Mouse (Mus musculus) CH12.LX (cell line): Measurements from ENCODE around the gene Magohb.

ENCODE experiments used
- CHD1 ChIP-seq: IDR thresholded peaks from 2 replicates; pipeline ENCODE4 v1.6.1; 2012; ENCODE audit warnings: low read depth, low read length, improper control_type of control experiment, inconsistent platforms
- CHD2 ChIP-seq: IDR thresholded peaks from 2 replicates; pipeline ENCODE4 v1.6.1; 2011; ENCODE audit warnings: low read length, improper control_type of control experiment
- CTCF ChIP-seq, 2 experiments: IDR thresholded peaks in 1 of 2; conservative IDR thresholded peaks in 1 of 2; 2 replicates each; pipeline ENCODE4 v1.5.1; 2011 to 2012; ENCODE audit warnings: low read depth in 2 of 2, low read length in 2 of 2, improper control_type of control experiment in 1 of 2, inconsistent platforms in 1 of 2, mild to moderate bottlenecking in 1 of 2, moderate library complexity in 1 of 2
- EP300 ChIP-seq: IDR thresholded peaks from 2 replicates; pipeline ENCODE4 v1.6.1; 2011; ENCODE audit warnings: low read length, improper control_type of control experiment
- HCFC1 ChIP-seq: IDR thresholded peaks from 2 replicates; pipeline ENCODE4 v1.6.1; 2012; ENCODE audit warnings: low read depth, mild to moderate bottlenecking, inconsistent platforms, low read length, improper control_type of control experiment
- NELFE ChIP-seq: IDR thresholded peaks from 2 replicates; pipeline ENCODE4 v1.6.1; 2011; ENCODE audit warnings: low read depth, low read length, improper control_type of control experiment
- POLR2A ChIP-seq: IDR thresholded peaks from 2 replicates; pipeline ENCODE4 v1.6.1; 2011; ENCODE audit warnings: low read depth, mild to moderate bottlenecking, improper control_type of control experiment, low read length
- RAD21 ChIP-seq: IDR thresholded peaks from 2 replicates; pipeline ENCODE4 v1.6.1; 2011; ENCODE audit warnings: low read depth, mild to moderate bottlenecking, low read length, improper control_type of control experiment, moderate library complexity
- USF1 ChIP-seq: IDR thresholded peaks from 2 replicates; pipeline ENCODE4 v1.6.1; 2014; ENCODE audit warnings: low read depth, mild to moderate bottlenecking, inconsistent platforms, low read length, improper control_type of control experiment
- ZMIZ1 ChIP-seq: IDR thresholded peaks from 2 replicates; pipeline ENCODE4 v1.6.1; 2012; ENCODE audit warnings: low read depth, mild to moderate bottlenecking, inconsistent platforms, low read length, improper control_type of control experiment

DNA sequence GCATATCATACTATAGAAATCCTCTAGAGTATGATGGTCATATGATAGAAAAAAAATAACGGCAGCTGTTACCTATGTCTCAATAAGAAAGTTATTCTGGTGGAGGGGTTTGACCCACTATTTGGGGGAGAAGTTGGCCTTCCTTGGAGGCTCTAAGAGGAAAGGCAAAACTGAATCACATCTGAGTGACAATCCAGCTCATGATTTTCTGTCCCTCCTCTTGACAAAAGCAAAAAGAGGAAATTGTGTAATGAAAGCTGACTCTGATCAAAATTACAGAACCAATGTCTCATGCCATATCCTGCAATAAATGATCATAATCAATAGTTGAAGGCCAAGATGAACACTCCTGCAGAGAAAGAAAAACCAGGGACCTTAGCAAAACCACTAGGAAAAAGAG lies 20.7 kb downstream of the Magohb start:
- TF ChIP-seq CTCF (conservative IDR thresholded peaks at IDR 0.05 in 1 of 2, IDR thresholded peaks at IDR 0.05 in 1 of 2; ENCODE audit: low read depth in 2 of 2, low read length in 2 of 2), result no peak
- TF ChIP-seq EP300, result no peak
- no peak for TF ChIP-seq USF1
- no peak for TF ChIP-seq POLR2A
- TF ChIP-seq HCFC1, result no peak
- no peak for TF ChIP-seq ZMIZ1
- no peak for TF ChIP-seq RAD21
- no peak for TF ChIP-seq NELFE
- no peak for TF ChIP-seq CHD1
- no peak for TF ChIP-seq CHD2
